Mouse (Mus musculus): ENCODE results near the gene Tob2. TPM values are rescaled to one million over a fixed set of nuclear protein-coding genes. Genes with fewer than 3 reads are reported as not detected.

Tob2 gene
- polyA plus RNA-seq, 1 experiment from 2014 or later, result 24.5 TPM

DNA sequence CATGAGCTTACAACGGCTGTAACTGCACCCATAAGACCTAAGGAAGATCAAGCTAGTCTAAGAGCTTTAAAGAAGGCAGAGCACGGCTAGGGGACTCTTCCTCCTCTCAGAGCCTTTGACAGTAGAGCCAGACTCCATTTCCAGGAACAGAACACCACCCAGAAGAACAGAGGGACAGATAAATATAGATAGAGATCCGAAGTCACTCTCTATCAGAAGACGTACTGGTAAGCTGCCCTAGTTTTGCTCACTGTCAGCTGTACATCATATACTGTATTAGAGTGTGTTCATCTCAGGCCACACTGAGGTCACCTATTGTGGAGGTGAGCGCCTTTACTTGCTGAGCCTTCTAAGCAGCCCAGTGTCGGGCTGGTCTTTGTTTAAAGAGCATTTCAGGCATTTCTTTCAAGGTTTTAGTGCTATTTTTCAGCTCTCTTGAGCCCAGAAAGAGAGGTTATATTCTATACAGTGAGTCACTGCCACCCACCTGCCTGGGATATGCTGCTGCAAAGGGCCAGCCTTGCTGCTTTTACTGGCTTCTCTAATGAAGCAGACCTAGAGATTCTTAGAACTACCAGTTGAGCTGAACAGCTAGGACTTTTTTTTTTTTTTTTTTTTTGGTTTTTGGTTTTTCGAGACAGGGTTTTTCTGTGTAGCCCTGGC, 32.7 kb upstream of the Tob2 start:
- 77% methylated on average over 7 of the region's 7 CpGs for WGBS

DNA sequence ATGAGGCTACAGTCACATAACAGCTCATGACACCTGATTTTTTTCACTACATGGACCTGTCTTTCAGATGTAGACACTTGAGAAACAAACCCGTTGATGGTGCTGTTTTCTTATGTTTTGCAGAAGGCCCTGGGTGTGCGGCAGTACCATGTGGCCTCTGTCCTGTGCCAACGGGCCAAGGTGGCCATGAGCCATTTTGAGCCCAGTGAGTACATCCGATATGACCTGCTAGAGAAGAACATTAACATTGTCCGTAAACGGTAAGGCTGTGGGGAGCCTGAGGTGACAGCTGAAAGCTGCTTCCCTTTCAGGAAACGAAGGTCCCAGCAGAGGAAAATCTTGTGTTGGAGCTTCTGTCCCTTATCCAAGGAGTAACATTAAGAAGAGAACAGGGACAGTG, 30.6 kb upstream of the Tob2 start:
- no peak for ATAC-seq (ENCODE audit: insufficient number of reproducible peaks, insufficient read depth, low FRiP score, low read depth)
- Histone ChIP-seq H3K27me3 (ENCODE audit: control insufficient read depth, insufficient read depth, low read length) (no peaks in the 10 kb centered on the region), H3K9ac (replicated peaks; ENCODE audit: low read depth, low read length) (no peak overlapping the region), H3K9me3 (ENCODE audit: control insufficient read depth, low read depth, low read length) (no peaks in the 10 kb centered on the region), H3K36me3 (ENCODE audit: control insufficient read depth, insufficient read depth, low read length) (peaks cover 37% of the 10 kb centered on the region), H3K4me2 (replicated peaks; ENCODE audit: low read depth, low read length) (no peak overlapping the region), H3K4me1 (ENCODE audit: control insufficient read depth, insufficient read depth, low read length) (no peaks in the 10 kb centered on the region), H3K27ac (ENCODE audit: low read length) (no peak overlapping the region), H3K4me3 (ENCODE audit: low read depth, low read length) (no peak overlapping the region)
- WGBS, result 97% methylated on average over 7 of the region's 7 CpGs

More for the DNA sequence above, 32.7 kb upstream of the Tob2 start:
- ATAC-seq (ENCODE audit: insufficient number of reproducible peaks, insufficient read depth, low FRiP score, low read depth), result no peak
- no peaks in the 10 kb centered on the region for H3K4me1 ChIP-seq (ENCODE audit: control insufficient read depth, insufficient read depth, low read length)
- no peak overlapping the region for H3K4me3 ChIP-seq (ENCODE audit: low read depth, low read length)
- no peak overlapping the region for H3K9ac ChIP-seq (replicated peaks; ENCODE audit: low read depth, low read length)
- no peak overlapping the region for H3K4me2 ChIP-seq (replicated peaks; ENCODE audit: low read depth, low read length)
- H3K9me3 ChIP-seq (ENCODE audit: control insufficient read depth, low read depth, low read length), result no peaks in the 10 kb centered on the region
- peaks cover 52% of the 10 kb centered on the region for H3K36me3 ChIP-seq (ENCODE audit: control insufficient read depth, insufficient read depth, low read length)
- no peaks in the 10 kb centered on the region for H3K27me3 ChIP-seq (ENCODE audit: control insufficient read depth, insufficient read depth, low read length)
- no peak overlapping the region for H3K27ac ChIP-seq (ENCODE audit: low read length)

DNA sequence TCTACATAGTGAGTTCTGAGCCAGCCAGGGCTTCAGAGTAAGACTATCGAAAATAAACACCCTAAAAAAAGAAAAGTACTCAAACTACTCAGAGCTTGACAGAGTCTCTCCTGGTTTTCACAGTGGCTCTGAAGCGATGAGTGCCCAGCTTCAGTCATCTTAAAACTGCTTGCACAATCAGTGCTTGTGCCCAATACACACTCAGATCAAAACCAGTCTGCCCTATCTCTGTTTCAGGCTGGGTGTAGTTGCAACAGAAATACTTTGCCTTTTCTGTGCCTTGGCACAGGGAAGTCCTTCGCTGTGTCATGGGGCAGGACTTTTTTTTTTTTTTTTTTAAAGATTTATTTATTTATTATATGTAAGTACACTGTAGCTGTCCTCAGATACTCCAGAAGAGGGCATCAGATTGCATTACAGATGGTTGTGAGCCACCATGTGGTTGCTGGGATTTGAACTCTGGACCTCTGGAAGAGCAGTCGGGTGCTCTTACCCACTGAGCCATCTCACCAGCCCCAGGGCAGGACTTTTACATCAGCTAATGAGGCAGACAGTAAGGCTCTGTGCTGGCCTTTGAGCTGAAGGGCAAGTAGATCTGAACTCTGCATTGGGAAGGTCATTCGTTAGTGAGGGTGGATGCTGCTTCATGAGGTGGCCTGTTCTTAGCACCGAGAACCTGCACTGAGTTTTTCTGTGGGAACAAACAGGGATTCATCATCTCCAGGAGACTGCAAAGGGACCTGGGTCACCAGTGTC, 28.4 kb upstream of the Tob2 start:
- ATAC-seq (ENCODE audit: insufficient number of reproducible peaks, insufficient read depth, low FRiP score, low read depth), result no peak
- Histone ChIP-seq H3K27me3 (ENCODE audit: control insufficient read depth, insufficient read depth, low read length) (no peaks in the 10 kb centered on the region), H3K9ac (replicated peaks; ENCODE audit: low read depth, low read length) (no peak overlapping the region), H3K4me2 (replicated peaks; ENCODE audit: low read depth, low read length) (no peak overlapping the region), H3K4me1 (ENCODE audit: control insufficient read depth, insufficient read depth, low read length) (no peaks in the 10 kb centered on the region), H3K9me3 (ENCODE audit: control insufficient read depth, low read depth, low read length) (no peaks in the 10 kb centered on the region), H3K27ac (ENCODE audit: low read length) (no peak overlapping the region), H3K36me3 (ENCODE audit: control insufficient read depth, insufficient read depth, low read length) (peaks cover 24% of the 10 kb centered on the region), H3K4me3 (ENCODE audit: low read depth, low read length) (no peak overlapping the region)
- WGBS, result 95% methylated on average over 6 of the region's 6 CpGs

DNA sequence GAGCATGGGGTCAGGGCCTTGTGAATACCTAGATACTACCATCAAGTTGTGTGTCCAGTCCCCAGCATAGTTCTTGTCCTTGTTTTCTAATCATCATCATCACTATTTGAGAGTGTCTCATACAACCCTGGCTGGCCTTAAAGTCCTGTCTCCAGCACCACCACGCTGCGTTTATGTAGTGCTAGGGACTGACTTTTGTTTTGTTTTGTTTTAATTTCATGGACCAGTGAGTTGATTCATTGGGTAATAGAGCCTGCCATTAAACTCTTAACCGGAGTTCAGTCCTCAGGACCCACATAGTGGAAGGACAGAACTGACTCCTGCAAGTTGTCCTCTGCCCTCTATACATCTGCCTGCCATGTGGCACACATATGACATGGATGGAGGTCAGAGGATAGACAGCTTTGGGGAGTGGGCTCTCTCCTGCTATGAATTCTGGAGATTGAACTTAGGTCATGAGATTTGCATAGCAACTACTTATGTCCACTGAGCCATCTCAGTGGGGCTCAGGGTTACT, 26.9 kb upstream of the Tob2 start:
- Histone ChIP-seq H3K27me3 (ENCODE audit: control insufficient read depth, insufficient read depth, low read length) (no peaks in the 10 kb centered on the region), H3K9ac (replicated peaks; ENCODE audit: low read depth, low read length) (no peak overlapping the region), H3K4me3 (ENCODE audit: low read depth, low read length) (no peak overlapping the region), H3K27ac (ENCODE audit: low read length) (no peak overlapping the region), H3K9me3 (ENCODE audit: control insufficient read depth, low read depth, low read length) (no peaks in the 10 kb centered on the region), H3K4me1 (ENCODE audit: control insufficient read depth, insufficient read depth, low read length) (no peaks in the 10 kb centered on the region), H3K36me3 (ENCODE audit: control insufficient read depth, insufficient read depth, low read length) (peaks cover 15% of the 10 kb centered on the region), H3K4me2 (replicated peaks; ENCODE audit: low read depth, low read length) (no peak overlapping the region)
- 94% methylated on average over 3 of the region's 3 CpGs for WGBS
- no peak for ATAC-seq (ENCODE audit: insufficient number of reproducible peaks, insufficient read depth, low FRiP score, low read depth)

DNA sequence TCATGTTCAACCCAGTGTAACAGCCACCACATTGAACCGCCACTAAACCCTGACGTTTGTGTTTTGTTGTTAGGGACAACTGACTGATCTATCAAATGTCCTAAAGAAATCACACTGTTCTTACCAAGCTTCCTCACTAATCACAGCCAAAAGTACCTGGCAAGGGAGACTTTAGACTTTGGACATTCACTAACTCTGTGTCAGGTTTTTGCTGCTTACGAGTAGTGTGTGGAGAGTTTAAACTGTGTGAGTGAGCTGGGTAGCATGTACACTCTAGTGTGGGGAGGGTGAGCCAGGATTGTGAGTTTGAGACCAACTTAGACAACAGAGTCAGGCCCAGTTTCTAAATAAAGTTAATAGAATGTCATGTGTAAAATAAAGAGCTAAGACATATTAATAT, 23.8 kb upstream of the Tob2 start:
- Histone ChIP-seq H3K27me3 (ENCODE audit: control insufficient read depth, insufficient read depth, low read length) (no peaks in the 10 kb centered on the region), H3K4me2 (replicated peaks; ENCODE audit: low read depth, low read length) (no peak overlapping the region), H3K4me3 (ENCODE audit: low read depth, low read length) (no peak overlapping the region), H3K9me3 (ENCODE audit: control insufficient read depth, low read depth, low read length) (no peaks in the 10 kb centered on the region), H3K4me1 (ENCODE audit: control insufficient read depth, insufficient read depth, low read length) (no peaks in the 10 kb centered on the region), H3K36me3 (ENCODE audit: control insufficient read depth, insufficient read depth, low read length) (no peaks in the 10 kb centered on the region), H3K9ac (replicated peaks; ENCODE audit: low read depth, low read length) (no peak overlapping the region), H3K27ac (ENCODE audit: low read length) (no peak overlapping the region)
- WGBS, result 88% methylated on average over 3 of the region's 3 CpGs
- no peak for ATAC-seq (ENCODE audit: insufficient number of reproducible peaks, insufficient read depth, low FRiP score, low read depth)

DNA sequence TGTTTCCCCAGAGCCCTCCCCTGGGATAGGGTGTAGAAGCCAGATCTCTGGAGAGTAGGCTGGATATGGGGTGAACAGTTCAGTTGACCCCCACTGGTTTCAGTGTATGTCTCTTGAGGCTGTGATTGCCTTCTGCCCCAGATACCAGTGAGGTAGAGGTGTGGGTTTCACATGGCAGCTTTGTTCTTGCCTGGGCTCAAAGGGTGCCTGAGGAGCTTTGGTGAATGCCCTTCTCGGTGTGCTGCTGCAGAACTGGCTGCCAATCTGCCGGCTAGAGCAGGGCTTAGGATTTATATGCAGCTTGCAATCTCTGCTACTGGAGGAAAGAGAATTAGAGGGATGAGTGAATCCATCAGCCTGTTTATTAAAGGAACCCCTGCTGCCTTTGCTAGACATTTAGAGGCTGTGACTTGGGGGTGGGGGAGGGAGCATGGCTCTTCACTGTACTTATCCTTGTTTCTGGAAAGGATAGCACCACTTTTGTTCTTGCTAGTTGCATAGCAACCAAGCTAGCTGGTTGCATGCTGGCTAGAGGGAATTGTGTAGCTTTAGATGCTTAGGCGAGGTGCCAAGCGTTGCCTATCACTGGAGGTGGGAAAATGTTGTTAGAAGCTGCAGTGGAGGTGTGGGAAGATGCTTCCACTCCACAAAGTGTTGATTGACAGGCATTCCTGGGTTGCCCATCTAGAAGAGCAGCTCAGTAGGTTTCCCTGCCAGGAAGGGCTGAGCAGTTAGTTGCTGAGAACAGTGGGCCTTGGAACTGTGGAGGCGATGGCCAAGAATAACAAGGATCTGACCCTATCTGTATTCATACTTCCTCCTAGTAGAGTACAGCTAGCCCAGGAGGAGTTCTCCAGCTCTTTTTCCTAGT, 21.2 kb upstream of the Tob2 start:
- Histone ChIP-seq H3K27ac (ENCODE audit: low read length) (no peak overlapping the region), H3K9me3 (ENCODE audit: control insufficient read depth, low read depth, low read length) (no peaks in the 10 kb centered on the region), H3K4me2 (replicated peaks; ENCODE audit: low read depth, low read length) (no peak overlapping the region), H3K9ac (replicated peaks; ENCODE audit: low read depth, low read length) (no peak overlapping the region), H3K4me1 (ENCODE audit: control insufficient read depth, insufficient read depth, low read length) (no peaks in the 10 kb centered on the region), H3K36me3 (ENCODE audit: control insufficient read depth, insufficient read depth, low read length) (no peaks in the 10 kb centered on the region), H3K27me3 (ENCODE audit: control insufficient read depth, insufficient read depth, low read length) (no peaks in the 10 kb centered on the region), H3K4me3 (ENCODE audit: low read depth, low read length) (no peak overlapping the region)
- WGBS, result 63% methylated on average over 5 of the region's 5 CpGs
- no peak for ATAC-seq (ENCODE audit: insufficient number of reproducible peaks, insufficient read depth, low FRiP score, low read depth)

DNA sequence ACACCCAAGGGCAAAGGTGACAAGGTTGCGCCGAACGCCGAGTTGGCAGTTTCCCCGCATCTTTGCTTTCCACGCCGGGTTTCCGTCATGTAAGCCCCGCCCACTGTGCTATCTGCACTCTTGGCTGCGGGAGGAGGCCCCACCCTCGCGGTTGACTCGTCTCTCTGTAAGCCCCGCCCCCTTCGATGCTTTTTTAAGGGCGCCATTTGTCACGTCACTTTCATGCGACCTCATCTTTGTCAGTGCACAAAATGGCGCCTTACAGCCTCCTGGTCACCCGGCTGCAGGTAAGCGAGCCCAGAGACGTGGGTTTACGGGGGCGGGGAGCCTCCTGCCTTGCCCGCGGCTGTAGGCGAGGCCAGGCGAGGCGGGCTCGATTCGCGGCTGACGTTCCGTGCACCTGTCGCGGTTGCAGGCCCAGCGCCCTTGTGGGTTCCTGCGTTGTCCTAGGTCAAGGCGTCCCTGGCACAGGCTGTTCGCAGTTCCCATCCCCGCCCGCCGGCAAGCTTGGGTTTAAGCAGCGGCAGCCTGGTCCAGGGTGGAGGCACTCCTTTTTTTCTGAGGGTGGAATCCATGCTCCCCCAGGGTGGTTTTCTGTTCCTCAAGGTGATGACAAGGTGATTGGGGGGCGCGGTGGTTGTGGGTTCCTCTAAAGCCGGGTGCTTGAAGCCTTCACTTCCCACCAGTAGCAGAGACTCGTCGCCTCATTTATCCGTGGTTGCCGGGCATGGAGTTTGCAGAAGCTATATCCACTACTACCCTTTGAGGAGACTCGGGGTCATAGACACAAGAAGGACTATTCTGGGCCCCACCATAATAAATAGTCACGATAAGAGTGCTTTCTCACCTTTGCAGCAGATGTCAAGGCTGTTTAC, 13.9 kb upstream of the Tob2 start, which contains the start of gene Aco2:
TSS of gene Aco2 (plus strand) at position 48 of the 875 bp plus-strand sequence.
- Histone ChIP-seq H3K4me1 (ENCODE audit: control insufficient read depth, insufficient read depth, low read length) (peaks cover 6% of the 10 kb centered on the region; the same call in 1 of the 2 replicates), H3K9me3 (ENCODE audit: control insufficient read depth, low read depth, low read length) (no peaks in the 10 kb centered on the region), H3K36me3 (ENCODE audit: control insufficient read depth, insufficient read depth, low read length) (peaks cover 31% of the 10 kb centered on the region), H3K9ac (replicated peaks; ENCODE audit: low read depth, low read length) (peak within 1 kb of the TSS; percentile 89), H3K4me3 (ENCODE audit: low read depth, low read length) (peak within 1 kb of the TSS; percentile 99), H3K27me3 (ENCODE audit: control insufficient read depth, insufficient read depth, low read length) (no peaks in the 10 kb centered on the region), H3K27ac (ENCODE audit: low read length) (peak within 1 kb of the TSS; percentile 96), H3K4me2 (replicated peaks; ENCODE audit: low read depth, low read length) (peak within 1 kb of the TSS; percentile 91)
- under 1% methylated on average over 53 of the region's 53 CpGs for WGBS
- peak; percentile 87 for ATAC-seq (ENCODE audit: insufficient number of reproducible peaks, insufficient read depth, low FRiP score, low read depth)

All from stomach, embryonic 14.5 days (tissue).